Mouse (Mus musculus) layer of hippocampus, postnatal 25 days (tissue): ENCODE data around the gene Tmem219. TPM values are rescaled to one million over a fixed set of nuclear protein-coding genes. Genes with fewer than 3 reads are reported as not detected.

Experiments
- DNase-seq, 2 experiments: peaks; one replicate each; pipeline ENCODE4 v3.0.0; 2022; ENCODE audit warnings: mixed read lengths in 2 of 2, low spot score in 1 of 2; ENCODE audit errors: extremely low spot score in 1 of 2
- total RNA-seq, 2 experiments: library from RNA; stranded (reverse); gene quantifications; 2 replicates each; pipeline ENCODE4 v1.2.3; 2021

Gene Tmem219
- total RNA-seq, 2 experiments from 2014 or later, result 20.2 to 25.5 TPM

DNA sequence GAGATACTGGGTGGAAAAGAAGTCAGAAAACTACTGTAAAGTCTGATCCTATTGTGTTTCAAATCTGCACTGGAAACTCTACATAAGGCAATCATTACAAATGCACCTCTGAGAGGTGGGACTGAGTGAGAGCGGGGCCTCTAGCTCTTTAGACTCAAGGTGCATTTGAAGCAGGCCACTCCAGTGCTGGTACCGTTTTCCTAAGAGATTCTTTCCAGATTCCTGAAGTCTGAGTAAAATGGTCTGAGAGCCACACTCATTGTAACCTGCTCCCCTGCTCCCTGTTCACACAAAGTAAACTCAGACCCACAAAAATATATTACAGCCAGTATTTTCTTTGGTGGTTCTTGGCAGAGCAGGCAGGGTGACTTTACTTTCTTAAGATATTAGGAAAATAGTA is 55.2 kb downstream of the Tmem219 start:
- no peak for DNase-seq

DNA sequence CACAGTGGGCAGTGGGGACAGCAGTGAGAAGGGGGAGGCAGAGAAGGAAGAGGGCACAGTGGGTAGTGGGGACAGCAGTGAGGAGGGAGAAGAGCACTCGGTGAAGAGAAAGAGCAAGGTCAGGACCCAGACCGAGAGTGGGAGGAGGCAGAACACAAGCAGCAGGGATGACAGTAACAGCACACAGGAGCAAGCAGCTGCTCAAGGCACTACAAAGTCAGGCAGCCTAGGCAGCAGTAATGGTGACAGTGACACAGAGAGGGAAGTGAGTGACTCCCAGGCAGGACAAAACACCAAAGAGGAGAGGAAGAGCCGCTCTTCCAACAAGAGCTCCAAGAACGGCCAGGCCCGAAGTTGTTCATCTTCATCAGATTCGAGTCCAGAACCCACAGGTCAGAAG is 58.9 kb downstream of the Tmem219 start:
- no peak for DNase-seq

DNA sequence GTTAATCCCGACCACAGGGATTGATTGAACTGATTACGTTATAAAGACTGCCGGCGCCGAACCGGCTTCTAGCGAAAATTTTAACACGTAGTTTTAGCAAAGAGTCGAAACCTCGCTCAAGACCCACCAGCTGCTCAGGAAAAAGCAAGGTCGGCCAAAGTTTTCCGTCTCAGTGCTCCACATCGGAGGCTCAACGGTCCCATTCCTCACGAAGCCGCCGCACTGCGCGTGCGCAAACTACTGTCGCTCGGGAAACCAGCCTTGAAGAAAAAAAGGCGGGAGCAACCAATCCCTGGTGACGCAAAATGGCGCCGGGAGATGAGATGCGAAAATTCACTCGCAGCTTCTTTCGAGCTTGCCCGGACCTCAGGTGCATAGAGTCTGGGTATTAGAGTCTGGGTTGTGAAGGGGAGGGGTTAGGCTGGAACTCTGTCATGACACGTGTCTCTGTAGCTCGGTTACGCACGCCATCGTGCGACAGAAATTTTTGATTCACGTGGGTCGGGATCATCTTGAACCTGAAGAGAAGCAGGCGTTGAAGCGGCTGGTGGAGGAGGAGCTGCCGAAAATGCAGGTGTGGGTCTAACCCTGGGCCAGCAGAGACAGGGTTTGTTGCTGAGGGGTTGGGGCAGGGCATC is 60.5 kb downstream of the Tmem219 start, which contains the start of gene Ino80e:
Ino80e (minus strand) TSS at position 231 of the 638 bp plus-strand sequence.
- DNase-seq, result peak; percentile 94

DNA sequence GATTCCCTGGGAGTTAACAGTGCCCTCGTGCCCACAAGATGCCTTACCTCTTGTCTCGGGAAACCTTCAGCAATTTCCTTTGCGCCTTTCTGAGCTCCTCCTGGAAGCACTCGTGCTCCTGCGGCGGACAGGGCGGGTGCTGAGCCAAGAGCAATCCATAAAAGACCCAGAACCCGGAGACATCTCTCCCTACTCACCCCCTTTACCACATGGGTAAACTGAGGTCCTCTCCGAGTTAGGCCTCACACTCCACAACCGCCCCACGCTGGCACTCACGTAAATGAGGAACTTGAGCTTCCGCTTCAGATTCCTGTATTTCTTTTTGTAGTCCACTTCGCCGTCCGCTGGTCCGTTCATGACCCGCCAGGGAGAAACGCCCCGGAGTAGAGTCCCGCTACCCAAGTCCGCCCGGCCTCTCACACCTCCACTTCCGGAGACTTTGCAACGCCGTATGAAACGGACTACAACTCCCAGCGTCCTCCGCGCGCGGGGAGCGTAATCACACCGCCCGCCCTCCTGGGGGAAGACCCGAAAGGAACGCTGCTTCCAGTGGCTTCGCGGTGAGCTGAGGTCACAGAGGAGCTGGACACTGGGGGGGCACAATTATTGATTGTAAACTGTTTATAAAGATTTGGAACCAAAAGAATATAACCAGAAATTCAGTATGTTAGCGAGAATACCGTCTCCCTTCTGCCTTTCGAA is 61.1 kb downstream of the Tmem219 start, which contains the start of gene Hirip3:
Hirip3 (plus strand) TSS at position 544 of the 702 bp plus-strand sequence.
- DNase-seq, result peak; percentile 87 to 90

DNA sequence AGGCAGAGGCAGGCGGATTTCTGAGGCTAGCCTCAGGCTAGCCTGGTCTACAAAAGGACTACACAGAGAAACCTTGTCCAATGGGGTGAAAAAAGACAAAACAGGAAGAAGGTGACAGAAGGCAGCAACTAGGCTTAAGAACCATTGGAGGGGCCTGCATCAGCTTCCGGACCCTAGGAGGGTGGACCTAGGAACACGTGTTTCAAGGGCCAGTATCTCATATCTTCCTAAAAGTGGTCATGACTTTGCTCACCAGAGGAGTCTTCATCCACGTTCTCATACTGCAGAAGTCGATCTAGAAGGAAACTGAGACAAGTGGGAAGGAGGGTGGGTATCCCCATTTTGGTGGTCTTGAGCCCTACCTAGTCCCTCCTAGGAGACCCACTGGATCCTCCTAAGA is 61.7 kb downstream of the Tmem219 start:
- DNase-seq, result no peak

DNA sequence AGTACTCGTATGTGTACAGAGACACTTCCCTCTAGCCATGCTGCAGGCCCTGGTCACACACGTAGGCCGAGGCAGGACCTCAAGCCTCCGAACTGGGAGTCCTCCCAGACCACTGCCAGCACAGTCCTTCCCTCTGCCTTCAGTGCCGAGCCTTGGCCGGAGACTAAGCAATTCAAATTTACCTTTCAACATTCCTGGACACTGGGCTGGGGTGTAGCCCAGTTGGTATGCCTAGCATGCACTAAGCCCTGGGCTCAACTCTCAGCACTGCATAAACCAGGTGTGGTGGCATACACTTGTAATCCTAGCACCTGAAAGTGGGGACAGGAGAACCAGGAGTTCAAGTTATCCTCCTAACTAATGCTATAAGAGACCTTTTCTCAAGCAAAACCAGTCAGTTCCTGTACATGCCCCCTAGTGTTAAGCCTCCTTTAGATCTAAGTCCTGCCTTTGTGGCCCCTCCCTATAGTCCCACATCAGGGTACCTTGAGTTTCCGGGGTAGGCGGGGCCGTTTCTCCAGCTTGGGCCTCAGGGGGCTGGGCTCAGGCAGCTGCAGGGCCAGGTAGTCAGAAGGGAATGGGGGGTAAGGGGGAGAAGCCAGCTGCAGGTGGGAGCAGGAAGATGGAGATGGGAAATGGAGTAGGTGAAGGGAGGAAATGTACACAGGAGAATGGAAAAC is 65.8 kb downstream of the Tmem219 start:
- DNase-seq, result no peak

DNA sequence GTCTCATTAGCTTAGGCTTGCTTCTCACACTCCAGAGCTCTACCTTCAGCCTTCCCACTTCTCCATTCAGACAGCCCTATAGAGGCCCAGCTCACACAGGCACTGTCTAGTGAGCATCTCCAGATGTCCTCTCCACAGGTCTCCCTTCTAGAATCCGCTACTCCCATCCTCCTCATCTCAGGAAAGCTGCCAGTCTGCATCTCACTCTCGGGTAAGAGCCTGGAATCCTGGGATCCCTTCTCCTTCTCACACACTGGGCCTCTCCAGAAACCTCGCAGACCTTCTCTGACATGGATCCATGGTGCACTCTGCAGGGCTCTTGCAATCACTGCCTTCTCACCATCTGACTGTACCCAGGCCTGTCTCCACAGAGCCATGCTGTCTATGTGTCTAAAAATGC is 67.1 kb downstream of the Tmem219 start:
- DNase-seq, result no peak

DNA sequence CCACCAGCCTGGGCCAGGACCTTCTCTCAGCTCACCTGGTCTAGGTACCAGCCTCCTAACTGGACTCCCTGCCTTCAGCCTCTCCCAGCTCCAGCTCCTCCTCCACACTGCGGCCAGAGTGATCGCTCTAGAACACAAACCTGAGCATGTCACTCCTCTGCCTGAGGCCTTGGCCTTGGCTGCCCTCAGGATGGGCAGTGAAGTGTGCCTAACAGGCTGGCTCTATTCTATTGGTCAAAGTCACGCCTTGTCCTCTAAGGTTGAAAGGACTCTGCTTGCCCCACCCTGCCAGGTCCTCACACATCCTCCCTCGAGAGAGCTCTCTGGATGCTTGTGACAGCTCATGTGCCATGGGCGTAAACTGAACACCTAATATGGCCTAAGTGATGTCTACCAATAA is 69.3 kb downstream of the Tmem219 start:
- no peak for DNase-seq

DNA sequence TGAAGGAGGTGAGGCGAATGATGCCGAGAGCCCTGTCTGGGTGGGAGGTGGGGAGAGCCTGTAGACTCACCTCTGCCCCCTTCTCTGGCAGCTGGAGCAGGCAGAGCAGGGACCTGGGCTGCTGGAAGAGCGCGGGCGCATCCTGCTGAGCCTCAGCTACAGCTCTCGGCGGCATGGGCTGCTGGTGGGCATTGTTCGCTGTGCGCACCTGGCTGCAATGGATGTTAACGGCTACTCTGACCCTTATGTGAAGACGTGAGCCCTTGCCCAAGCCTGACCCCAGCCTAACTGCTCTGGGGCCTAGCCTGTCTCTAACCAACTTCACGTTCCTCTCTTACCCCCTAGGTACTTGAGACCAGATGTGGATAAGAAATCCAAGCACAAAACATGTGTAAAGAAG is 71.5 kb downstream of the Tmem219 start:
- no peak for DNase-seq

DNA sequence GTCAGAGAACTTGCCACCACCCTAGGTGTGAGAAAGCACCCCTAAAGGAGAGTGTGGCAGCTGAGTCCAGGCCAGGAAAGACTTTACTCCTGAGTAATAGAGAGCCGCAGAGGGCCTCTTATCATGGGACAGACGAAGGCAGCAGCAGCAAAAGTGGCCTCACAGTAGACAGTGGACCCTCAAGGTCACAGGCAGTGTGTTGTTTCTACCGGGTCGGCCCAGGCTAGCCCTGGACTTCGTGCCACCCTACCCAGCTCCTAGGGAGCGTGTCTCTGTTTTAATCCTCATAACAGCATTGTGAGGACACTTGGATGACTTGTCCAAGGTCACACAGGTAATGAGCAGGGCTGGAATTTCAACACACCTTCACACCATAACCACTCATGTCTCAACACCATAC is 72.6 kb downstream of the Tmem219 start:
- DNase-seq, result no peak

DNA sequence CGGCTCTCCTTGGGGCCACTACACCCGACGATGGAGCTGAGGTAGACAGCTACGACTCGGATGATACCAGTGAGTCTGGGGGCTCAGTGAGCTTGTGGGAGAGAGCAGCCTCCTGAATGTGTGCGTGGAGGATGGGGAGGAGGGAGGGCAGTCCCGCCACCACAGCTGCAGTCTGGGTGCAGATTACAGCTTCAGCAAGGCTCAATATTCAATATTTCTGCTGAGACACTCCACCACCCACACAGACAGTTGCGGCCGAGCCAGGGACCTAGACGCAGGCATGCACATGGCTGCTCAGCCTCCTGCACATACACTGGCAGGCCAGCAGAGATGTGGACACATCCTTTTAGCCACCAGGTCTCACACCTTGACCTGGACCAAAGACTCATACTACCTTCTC is 73.9 kb downstream of the Tmem219 start:
- DNase-seq, result no peak

DNA sequence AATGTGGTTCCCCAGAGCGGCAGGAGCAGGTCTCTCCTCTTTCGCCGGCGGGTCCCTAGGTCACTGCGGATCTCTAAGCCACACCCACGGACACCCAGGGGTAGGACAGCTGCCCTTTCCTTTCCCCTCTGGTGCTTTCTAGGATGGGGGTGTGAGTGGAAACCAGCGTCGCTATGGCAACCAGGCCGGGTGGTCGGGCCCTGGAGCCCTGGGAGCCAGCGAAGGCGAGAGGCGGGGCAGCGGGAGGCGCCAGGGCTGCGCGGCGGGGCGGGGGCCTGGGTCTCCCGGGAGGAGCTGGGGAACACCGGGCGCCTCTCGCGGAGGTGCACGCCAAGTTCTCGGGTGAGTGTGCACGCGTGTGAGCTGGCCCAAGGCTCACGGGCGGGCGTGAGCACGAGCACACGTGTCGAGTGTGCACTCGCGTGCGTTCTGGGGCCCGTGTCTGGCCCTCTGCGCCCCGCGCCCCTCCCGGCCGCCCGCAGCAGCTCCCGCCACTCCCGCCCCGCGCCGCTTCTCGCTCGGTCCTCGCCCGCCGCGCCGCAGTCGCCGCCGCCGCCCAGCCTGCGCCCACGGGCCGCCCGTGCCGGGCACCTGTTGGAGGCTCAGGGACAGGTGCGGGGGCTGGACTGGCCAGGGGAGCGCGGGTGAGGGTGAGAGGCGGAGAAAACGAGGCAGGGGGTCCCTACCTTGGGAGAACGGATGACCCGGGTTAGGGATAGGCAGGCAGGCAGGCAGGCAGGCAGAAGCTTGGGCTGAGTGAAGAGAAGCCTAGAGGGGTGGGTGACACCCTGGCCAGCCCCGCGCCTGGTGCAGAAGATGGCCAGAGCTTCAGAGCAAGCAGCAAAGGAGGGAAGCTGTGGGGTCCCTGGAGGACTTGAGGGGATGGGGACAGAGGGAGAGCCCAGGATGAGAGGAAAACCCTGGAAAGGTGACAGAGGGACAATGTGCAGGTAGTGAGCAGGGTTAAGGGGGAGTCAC is 75.0 kb downstream of the Tmem219 start:
- no peak for DNase-seq

DNA sequence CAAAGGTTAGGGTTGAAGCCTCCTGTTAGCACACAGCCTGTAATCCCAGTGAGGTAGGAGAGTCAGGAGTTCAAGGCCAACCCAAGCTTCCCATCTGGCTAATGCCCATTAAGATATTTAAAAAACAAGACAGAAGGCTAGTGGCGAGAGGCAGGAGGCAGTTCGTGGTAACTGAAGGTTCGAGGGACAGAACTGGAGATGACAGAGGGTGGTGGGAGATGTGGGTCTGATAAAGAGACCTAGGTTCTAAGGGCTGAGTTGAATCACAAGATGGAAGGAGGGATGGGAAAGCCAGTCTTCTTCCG is 75.6 kb downstream of the Tmem219 start, which contains the start of gene Doc2a:
Doc2a (plus strand) TSS at position 301 of the 305 bp plus-strand sequence.
- no peak for DNase-seq

DNA sequence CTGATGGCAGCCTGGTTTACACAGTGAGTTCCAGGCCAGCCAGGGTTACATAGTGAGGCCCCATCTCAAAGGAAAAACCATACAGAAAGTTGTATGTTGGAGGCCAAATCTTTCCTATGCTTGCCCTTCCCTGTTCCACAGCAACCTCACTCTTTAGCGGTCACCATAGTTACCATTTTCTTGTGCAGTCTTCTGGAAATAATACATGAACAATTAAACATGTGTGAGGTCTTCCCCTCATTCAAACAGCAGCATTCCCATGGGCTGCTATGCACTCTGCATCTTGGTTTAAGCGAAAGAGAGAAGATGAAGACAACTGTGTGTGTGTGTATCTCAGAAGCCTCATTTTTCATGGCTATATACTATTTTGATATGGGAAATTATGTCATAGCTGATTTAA is 77.2 kb downstream of the Tmem219 start:
- no peak for DNase-seq

DNA sequence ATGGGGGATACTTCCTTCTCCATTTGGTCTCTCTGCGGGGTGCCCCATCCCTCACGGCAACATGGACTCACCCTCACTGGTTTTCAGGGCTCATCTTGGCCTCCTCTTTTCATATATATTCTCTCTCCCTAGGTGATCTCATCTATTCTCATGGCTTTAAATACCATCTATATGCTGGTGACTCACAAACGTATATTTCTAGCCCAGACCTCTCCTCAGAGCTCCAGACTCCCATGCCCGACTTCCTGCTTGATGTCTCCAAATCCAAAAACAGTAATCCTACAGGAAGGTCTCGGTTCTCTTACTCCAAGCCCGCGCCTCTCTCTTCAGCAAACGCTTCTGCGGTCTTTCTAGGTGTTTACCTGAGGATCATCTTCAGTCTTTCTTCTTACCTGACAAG is 79.4 kb downstream of the Tmem219 start:
- DNase-seq, result no peak

Other genes starting within 250 kb of the Tmem219 start
- gene Sult1a1, start 246.5 kb downstream of the Tmem219 start, total RNA-seq, result 10 to 100 TPM in 1 of 2 experiments, 1 to 10 TPM in 1; 9.5 to 11.1 TPM
- 100 to 1,000 TPM; 104 to 112 TPM for gene Bola2, start 227.5 kb downstream of the Tmem219 start, total RNA-seq
- 10 to 100 TPM; 16.4 to 19.4 TPM for gene Slx1b, start 227.1 kb downstream of the Tmem219 start, total RNA-seq
- gene Coro1a, start 215.1 kb downstream of the Tmem219 start, total RNA-seq, result 100 to 1,000 TPM; 129 to 139 TPM
- gene Mapk3, start 163.3 kb downstream of the Tmem219 start, total RNA-seq, result 100 to 1,000 TPM; 147 to 168 TPM
- 1 to 10 TPM; 1.7 to 4.3 TPM for gene Gdpd3, start 156.6 kb downstream of the Tmem219 start, total RNA-seq
- gene Ypel3, start 146.0 kb downstream of the Tmem219 start, total RNA-seq, result 100 to 1,000 TPM; 268 to 293 TPM
- under 1 TPM; 0.39 to 0.82 TPM for gene Tbx6, start 141.4 kb downstream of the Tmem219 start, total RNA-seq
- 10 to 100 TPM; 53.3 to 55.0 TPM for gene Ppp4c, start 130.4 kb downstream of the Tmem219 start, total RNA-seq
- gene Fam57b, start 125.2 kb downstream of the Tmem219 start, total RNA-seq, result 10 to 100 TPM; 80.3 to 95.6 TPM
- not detected for gene 4930451I11Rik, start 91.3 kb downstream of the Tmem219 start, total RNA-seq
- 10 to 100 TPM; 15.6 to 16.2 TPM for gene Doc2a, start 75.5 kb downstream of the Tmem219 start, total RNA-seq
- 10 to 100 TPM; 19.5 to 31.1 TPM for gene Hirip3, start 60.9 kb downstream of the Tmem219 start, total RNA-seq
- gene Ino80e, start 60.5 kb downstream of the Tmem219 start, total RNA-seq, result 10 to 100 TPM; 50.7 to 51.7 TPM
- gene Taok2, start 38.2 kb downstream of the Tmem219 start, total RNA-seq, result 100 to 1,000 TPM; 150 to 163 TPM
- 100 to 1,000 TPM; 150 to 160 TPM for gene Kctd13, start 6.0 kb upstream of the Tmem219 start, total RNA-seq
- 10 to 100 TPM; 33.4 to 36.6 TPM for gene Asphd1, start 26.7 kb upstream of the Tmem219 start, total RNA-seq
- gene Sez6l2, start 27.6 kb upstream of the Tmem219 start, total RNA-seq, result 100 to 1,000 TPM; 411 to 438 TPM
- 100 to 1,000 TPM; 157 to 177 TPM for gene Cdipt, start 53.0 kb upstream of the Tmem219 start, total RNA-seq
- gene Cdiptos, start 53.2 kb upstream of the Tmem219 start, total RNA-seq, result not detected
- 1 to 10 TPM; 7.0 to 7.4 TPM for gene Mvp, start 91.7 kb upstream of the Tmem219 start, total RNA-seq
- gene Pagr1b, start 93.6 kb upstream of the Tmem219 start, total RNA-seq, result not detected
- gene Pagr1a, start 94.4 kb upstream of the Tmem219 start, total RNA-seq, result 10 to 100 TPM; 20.5 to 27.7 TPM
- gene Gm42742, start 98.2 kb upstream of the Tmem219 start, total RNA-seq, result 10 to 100 TPM; 51.0 to 57.8 TPM
- gene Prrt2, start 98.3 kb upstream of the Tmem219 start, total RNA-seq, result 100 to 1,000 TPM; 226 to 235 TPM
- 100 to 1,000 TPM; 272 to 282 TPM for gene Maz, start 104.1 kb upstream of the Tmem219 start, total RNA-seq
- gene Kif22, start 119.6 kb upstream of the Tmem219 start, total RNA-seq, result 1 to 10 TPM; 6.7 to 8.7 TPM
- not detected for gene Zg16, start 164.4 kb upstream of the Tmem219 start, total RNA-seq
- gene AI467606, start 168.4 kb upstream of the Tmem219 start, total RNA-seq, result 1 to 10 TPM; 1.2 to 1.5 TPM
- gene Qprt, start 199.3 kb upstream of the Tmem219 start, total RNA-seq, result under 1 TPM; 0.30 to 0.35 TPM
- under 1 TPM; 0.28 to 0.42 TPM for gene Spn, start 214.9 kb upstream of the Tmem219 start, total RNA-seq